Mouse (Mus musculus) heart, postnatal 10 days (tissue): ENCODE results near the gene Rdh13. TPM values are rescaled to one million over a fixed set of nuclear protein-coding genes. Genes with fewer than 3 reads are reported as not detected.
"Not testable (repeated sequence)": the region's sequence is repeated elsewhere in the genome, so short reads cannot be mapped to it uniquely, and the experiment has no call there.

Experiments
- DNase-seq, 2 experiments: peaks; one replicate each; pipeline ENCODE4 v3.0.0; 2021
- intact Hi-C: fragments of 180-260 bp; cut with DNase I; formaldehyde crosslinking; loops from one replicate; pipeline ENCODE4 v1.15.1; 2025
- microRNA-seq, 2 experiments: library from miRNA; unstranded; fragments of <30 nt; microRNA quantifications; one replicate each; pipeline ENCODE4 v1.2.0; 2022
- total RNA-seq, 2 experiments: library from RNA; stranded (reverse); gene quantifications; 2 replicates each; pipeline ENCODE4 v1.2.3; 2021

Gene Rdh13
- total RNA-seq, 2 experiments from 2014 or later: 32.8 to 34.1 TPM

DNA sequence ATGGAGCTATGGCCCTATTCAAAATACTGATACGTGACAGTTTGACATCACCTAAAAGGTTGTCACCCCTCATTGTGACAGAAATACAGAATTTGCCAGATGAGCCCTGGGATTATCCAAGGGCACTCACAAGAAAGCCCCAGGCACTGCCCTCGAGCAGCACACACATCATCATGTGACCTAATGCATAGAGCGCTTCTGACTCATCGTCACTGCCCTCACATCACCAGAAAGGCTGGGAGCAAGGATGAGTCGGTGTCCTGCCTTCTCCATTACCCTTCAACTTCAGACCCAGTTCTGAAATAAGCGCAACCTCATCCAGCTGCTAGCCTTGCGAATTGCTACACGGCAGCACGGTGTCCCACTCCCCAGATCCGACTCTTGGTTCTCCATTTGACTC, 4.9 kb downstream of the Rdh13 start:
- no peak for DNase-seq
- intact Hi-C loops: no loop called here

DNA sequence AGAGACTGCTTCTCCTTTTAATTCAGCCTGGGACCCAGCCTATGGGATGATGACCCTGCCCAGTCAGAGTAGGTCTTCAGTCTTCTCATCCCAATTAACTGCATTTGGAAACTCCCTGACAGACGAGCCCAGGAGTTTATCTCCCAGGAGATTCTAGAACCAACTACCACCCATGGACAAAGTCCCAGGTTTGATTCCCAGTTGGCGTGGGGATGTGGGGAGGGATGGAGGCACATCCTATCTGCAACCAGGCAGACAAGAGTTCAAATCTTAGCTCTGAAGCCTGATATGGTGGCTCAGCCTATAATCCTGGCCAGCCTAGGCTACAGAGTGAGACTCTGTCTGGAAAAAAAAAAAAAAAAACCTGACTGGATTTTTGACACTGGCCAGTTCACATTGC, 7.7 kb downstream of the Rdh13 start:
- DNase-seq: no peak
- intact Hi-C loops: no loop called here

DNA sequence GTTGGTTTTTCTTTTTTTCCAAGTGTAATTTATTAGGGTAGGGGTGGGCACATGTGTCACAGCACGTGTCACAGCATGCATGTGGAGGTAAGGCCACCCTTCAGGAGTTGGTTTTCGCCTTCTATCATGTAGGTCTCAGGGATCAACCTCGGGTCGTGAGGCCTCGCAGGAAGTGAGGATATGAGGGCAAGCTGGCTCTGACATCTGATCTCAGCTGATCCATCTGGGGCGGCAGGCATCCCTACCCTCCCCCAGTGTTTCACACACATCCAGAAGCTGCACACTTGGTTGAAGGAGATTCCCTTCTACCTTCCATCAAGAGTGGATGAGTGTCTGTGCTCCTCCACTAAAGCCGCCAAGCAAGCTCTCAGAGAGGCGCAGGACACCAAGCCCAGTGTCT, 13.4 kb downstream of the Rdh13 start:
- no peak for DNase-seq
- intact Hi-C loops: no loop called here

DNA sequence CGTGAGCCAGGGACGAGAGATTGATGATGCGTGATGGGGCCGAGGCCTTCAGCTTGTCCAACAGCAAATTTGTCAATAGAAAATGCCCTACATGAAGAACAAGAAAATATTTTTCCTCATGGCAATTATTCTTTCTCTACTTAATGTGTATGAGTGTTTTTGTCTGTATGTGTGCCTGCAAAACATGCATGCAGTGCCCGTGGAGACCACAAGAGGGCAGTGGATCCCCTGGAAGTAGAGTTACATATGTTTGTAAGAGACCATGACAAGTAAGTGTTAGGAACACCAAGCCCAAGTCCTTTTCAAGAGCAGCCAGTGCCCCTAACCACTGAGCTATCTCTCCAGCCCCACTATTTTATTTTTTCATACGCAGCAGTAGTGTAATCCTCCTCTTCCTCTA, 13.9 kb downstream of the Rdh13 start:
- intact Hi-C loops: loop anchor here (1.0 kb wide), 1 partner anchor 40 kb away; no protein-coding TSS in a partner anchor
- peak; percentile 71 to 82 for DNase-seq

DNA sequence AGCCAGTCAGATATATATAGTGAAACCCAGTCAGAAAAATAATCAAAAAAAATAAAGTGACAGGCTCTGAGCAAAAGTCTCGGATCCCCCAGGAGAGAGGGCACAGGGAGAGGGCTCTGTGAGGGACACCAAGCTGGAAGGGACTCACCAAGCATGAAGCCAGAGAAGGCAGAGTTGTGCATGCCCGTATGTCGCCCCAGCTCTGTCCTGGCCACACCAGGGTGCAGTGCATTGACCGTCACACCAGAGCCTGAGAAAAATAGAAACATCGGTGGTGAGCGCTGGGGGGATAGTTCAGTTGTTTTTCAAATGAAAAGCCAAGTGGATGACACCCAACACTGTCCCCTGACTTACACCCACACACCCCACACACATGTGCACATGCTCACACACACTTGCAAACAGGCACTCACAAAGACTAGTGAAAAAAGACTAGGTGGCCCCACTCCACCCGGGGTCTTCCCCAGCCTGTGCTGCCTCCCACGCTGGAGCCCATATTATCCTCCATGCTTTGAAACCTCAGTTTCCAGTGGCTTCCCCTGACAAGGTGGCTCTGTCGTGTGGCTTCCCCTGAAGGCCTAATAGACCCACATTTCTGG, 15.1 kb downstream of the Rdh13 start:
- intact Hi-C loops: loop anchor here (1.0 kb wide), 1 partner anchor 95 kb away; no protein-coding TSS in a partner anchor
- DNase-seq: no peak

DNA sequence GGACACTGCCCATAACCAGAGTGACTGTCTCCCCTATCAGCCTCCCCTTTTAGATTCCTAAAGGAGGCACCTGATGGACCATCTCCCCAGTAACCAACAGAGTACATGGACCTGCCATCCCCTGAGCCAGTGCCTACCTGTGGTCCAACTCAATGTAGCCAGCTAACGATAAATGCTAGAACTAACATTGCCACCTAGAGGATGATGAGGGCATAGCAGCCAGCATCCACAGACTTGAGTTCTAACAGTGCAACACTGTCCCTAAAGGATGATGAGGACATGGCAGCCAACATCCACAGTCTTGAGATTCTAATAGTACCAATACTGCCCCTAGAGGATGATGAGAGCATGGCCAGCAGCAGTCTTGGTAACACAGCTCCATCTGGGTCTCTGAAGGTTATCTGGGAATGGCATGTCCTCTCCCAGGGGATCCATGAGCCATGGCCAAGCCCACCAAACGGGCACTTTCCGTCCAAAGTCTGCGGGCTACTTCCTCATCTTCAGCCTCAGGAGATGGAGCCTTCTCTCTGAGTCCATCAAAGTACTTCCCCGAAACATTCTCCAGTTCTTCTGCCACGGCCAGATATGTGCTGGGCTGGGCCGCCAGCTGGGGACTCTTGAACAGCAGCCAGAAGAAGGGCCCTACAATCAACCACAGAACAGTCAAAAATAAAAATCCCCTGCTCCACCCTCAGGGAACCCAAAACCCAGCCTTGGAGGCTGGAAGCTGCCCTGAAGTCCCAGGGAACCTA, 18.1 kb downstream of the Rdh13 start:
- intact Hi-C loops: loop anchor here (1.0 to 5.0 kb wide), 4 partner anchors 130 to 820 kb away; no protein-coding TSS in a partner anchor
- peak; percentile 90 to 93 for DNase-seq

DNA sequence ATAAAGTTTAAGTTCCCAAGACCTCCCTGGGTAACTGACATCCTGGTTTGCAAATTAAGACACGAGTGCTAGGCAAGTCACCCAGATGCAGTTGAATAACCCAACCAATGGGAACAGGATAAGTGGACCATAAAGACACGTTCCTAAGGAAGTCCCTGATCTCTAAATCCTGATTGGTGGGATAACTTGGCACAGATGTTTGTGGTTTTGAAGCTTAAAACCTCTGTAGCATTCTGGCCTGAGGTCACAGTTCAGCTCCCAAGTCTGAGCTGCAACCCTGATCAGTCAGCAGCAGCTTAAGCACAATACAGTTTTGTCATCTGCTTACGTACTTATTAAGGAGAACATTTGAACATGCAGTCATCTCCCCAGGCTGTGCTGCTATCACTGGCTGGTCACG, 25.2 kb downstream of the Rdh13 start:
- DNase-seq: no peak
- intact Hi-C loops: no loop called here

DNA sequence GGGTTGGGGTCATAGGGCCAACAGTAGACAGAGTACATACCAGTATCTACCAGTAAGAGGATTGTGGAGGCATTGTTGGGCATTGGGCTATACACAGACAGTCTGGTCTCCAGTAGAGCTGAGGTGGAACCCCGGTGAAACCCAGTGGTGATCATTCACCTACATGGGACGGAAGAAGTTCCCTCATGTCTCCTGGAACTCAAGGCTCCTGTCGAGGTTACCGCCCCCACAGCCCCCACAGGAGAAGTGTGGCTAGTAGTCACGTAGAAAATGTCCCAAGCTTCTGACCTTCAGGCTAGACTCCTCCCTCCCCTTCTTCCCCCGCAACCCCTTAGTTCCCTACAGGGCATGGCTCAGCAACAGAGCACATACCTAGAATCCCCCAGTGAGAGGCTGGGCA, 25.8 kb downstream of the Rdh13 start:
- DNase-seq: no peak
- intact Hi-C loops: no loop called here

DNA sequence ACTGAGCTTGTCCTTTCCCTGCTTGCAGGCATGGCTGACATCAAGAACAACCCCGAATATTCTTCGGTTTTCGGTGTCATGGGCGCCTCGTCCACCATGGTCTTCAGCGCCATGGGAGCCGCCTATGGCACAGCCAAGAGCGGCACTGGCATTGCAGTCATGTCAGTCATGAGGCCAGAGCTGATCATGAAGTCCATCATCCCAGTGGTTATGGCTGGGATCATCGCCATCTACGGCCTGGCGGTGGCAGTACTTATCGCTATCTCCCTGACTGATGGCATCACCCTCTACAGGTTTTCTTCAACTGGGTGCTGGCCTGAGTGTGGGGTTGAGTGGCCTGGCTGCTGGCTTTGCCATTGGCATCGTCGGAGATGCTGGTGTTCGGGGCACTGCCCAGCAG, 33.0 kb downstream of the Rdh13 start:
- DNase-seq, intact Hi-C loops: not testable (repeated sequence)

DNA sequence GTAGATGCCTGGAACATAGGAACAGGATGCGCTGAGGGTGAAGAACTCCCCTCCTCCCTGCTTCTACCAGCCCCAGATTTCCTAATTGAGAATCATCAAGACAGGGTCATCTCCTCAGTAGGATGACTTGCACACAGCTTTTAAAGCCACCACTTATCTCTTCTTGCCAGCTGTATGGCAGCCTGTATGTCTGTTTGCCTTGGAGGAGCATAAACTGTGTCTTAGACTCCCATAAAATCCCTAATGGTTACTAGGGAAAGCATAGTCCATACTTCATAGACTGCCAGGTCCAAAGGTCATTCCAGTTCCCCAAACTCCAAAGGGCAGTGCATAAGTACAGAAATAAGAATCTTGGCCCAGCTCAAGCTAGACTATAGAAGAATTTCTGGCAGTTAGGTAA, 47.7 kb downstream of the Rdh13 start, which contains the start of gene Gp6:
Gene Gp6, minus strand, starts transcription at position 15 of the 400 bp plus-strand sequence.
- intact Hi-C loops: no loop called here
- DNase-seq: no peak

Small RNA genes within 50 kb of the gene (microRNA-seq; reads per million reads assigned to microRNA genes)
- gene Gm24605: 0 reads per million in 2 experiments
- gene Gm24752: 0 reads per million in 2 experiments
- gene Gm25349: 0 reads per million in 2 experiments

Other genes starting within 250 kb of the Rdh13 start
- under 1 TPM in 1 of 2 experiments, not detected in 1; 0.19 TPM for gene Lilra5, start 207.9 kb downstream of the Rdh13 start, total RNA-seq
- not detected for gene Ncr1, start 107.9 kb downstream of the Rdh13 start, total RNA-seq
- under 1 TPM in 1 of 2 experiments, not detected in 1; 0.22 TPM for gene Gp6, start 47.9 kb downstream of the Rdh13 start, total RNA-seq
- gene Eps8l1, start 15.0 kb upstream of the Rdh13 start, total RNA-seq: 1 to 10 TPM; 3.2 to 3.5 TPM
- gene Ppp1r12c, start 56.0 kb upstream of the Rdh13 start, total RNA-seq: 10 to 100 TPM; 74.8 to 97.1 TPM
- 10 to 100 TPM; 36.1 to 38.1 TPM for gene Tnnt1, start 70.7 kb upstream of the Rdh13 start, total RNA-seq
- gene Tnni3, start 78.6 kb upstream of the Rdh13 start, total RNA-seq: 1,000 to 10,000 TPM; 6,124 to 6,345 TPM
- under 1 TPM; 0.81 to 0.87 TPM for gene Dnaaf3, start 86.8 kb upstream of the Rdh13 start, total RNA-seq
- gene Syt5, start 101.9 kb upstream of the Rdh13 start, total RNA-seq: 1 to 10 TPM; 1.7 to 2.4 TPM
- not detected for gene Ptprh, start 158.4 kb upstream of the Rdh13 start, total RNA-seq
- 1 to 10 TPM; 6.2 to 6.6 TPM for gene Tmem86b, start 185.8 kb upstream of the Rdh13 start, total RNA-seq
- gene Ppp6r1, start 213.4 kb upstream of the Rdh13 start, total RNA-seq: 10 to 100 TPM; 77.3 to 80.7 TPM
- 10 to 100 TPM; 45.0 to 46.7 TPM for gene Hspbp1, start 239.4 kb upstream of the Rdh13 start, total RNA-seq
- 1 to 10 TPM; 2.5 to 3.8 TPM for gene Brsk1, start 245.0 kb upstream of the Rdh13 start, total RNA-seq